Mouse (Mus musculus) ES-Bruce4 (cell line): Measurements from ENCODE around the gene Notum.

Experiments used
- CTCF ChIP-seq: IDR thresholded peaks from one replicate; pipeline ENCODE4 v1.8.1; 2011; ENCODE audit warnings: low read depth, low read length
- EP300 ChIP-seq: IDR thresholded peaks from 2 replicates; pipeline ENCODE4 v1.6.1; 2011; ENCODE audit warnings: low read depth, low read length; ENCODE audit not compliant: insufficient read depth
- POLR2A ChIP-seq: IDR thresholded peaks from one replicate; pipeline ENCODE4 v1.8.1; 2011; ENCODE audit warnings: low read length; ENCODE audit not compliant: insufficient read depth

GRCm38 (mm10) chr11:120661076-120661460, at the start of gene Notum:
- no peak for TF ChIP-seq EP300
- no peak for TF ChIP-seq CTCF
- no peak for TF ChIP-seq POLR2A
